Mouse (Mus musculus) left cerebral cortex, postnatal 14 days (tissue): Measurements from ENCODE around the gene 1190007I07Rik. TPM values are rescaled to one million over a fixed set of nuclear protein-coding genes. Genes with fewer than 3 reads are reported as not detected.

Experiments used
- DNase-seq, 2 experiments: peaks; one replicate each; pipeline ENCODE4 v3.0.0; 2021 to 2022; ENCODE audit warnings: low spot score in 2 of 2, mixed read lengths in 1 of 2
- intact Hi-C: fragments of 180-260 bp; cut with DNase I; formaldehyde crosslinking; loops from one replicate; pipeline ENCODE4 v1.15.1; 2025
- long read RNA-seq, 2 experiments: library from polyadenylated mRNA; stranded (forward); transcript quantifications; one replicate each; pipeline ENCODE4 v2.0.0; 2021
- total RNA-seq, 2 experiments: library from RNA; stranded (reverse); gene quantifications; 2 replicates each; pipeline ENCODE4 v1.2.3; 2021

Gene 1190007I07Rik
- 10 to 100 TPM; 19.2 to 21.7 TPM for total RNA-seq
- long read RNA-seq, experiment 1, partial matches to known transcripts: 0 of 10 reads
- long read RNA-seq, experiment 1, other reads (novel, unspliced or antisense): 1 of 10 reads
- long read RNA-seq, experiment 2, partial matches to known transcripts: 0 of 6 reads
- long read RNA-seq, experiment 2, other reads (novel, unspliced or antisense): 0 of 6 reads

DNA sequence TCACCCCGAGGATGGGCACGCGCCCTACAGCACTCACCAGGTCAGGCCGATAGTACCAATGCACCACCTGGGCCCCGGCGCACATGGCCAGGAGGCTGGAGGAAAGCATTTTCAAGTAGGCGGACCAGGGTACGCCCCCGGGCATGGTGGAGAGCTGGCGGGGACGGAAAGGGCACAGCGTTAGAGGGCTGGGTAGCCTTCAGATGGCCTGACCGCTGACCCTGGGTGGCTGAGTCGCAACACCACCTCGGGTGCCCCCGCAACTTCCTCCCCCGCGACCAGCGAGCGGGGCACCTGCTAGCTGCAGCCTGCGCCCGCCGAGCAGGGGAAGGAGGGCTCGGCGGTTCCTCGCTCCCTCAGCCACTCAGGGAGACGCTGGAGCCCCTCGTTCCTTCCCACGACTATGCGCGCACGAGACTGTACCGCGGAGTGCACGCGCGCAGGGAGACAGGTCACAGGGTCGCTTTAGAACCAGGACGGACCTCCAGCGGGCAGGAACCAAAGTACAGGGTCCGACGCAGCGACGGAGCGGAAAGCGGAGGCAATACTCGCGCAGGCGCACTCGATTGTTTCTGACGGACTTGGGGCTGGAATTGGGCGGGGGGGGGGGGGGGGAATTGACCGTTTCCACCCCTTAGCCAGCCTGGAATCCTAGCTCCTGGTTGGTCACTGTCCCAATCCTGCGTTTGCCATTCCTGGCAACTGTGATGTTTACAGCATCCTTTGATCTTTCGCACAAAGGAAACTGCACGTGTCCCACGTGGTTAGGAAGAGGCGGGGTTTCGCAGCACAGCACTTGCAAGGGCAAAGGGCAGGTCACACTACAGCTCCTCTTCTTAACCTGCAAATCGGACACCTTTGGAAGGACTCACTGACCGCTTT is at the start of gene 1190007I07Rik:
Gene 1190007I07Rik, minus strand, starts transcription at position 558 of the 882 bp plus-strand sequence.
- DNase-seq: peak; percentile 88 to 90
- intact Hi-C loops: no loop called here

GRCm38 (mm10) chr10:82670205-82670604 is 47.2 kb upstream of the 1190007I07Rik start:
- DNase-seq: no peak
- intact Hi-C loops: no loop called here

DNA sequence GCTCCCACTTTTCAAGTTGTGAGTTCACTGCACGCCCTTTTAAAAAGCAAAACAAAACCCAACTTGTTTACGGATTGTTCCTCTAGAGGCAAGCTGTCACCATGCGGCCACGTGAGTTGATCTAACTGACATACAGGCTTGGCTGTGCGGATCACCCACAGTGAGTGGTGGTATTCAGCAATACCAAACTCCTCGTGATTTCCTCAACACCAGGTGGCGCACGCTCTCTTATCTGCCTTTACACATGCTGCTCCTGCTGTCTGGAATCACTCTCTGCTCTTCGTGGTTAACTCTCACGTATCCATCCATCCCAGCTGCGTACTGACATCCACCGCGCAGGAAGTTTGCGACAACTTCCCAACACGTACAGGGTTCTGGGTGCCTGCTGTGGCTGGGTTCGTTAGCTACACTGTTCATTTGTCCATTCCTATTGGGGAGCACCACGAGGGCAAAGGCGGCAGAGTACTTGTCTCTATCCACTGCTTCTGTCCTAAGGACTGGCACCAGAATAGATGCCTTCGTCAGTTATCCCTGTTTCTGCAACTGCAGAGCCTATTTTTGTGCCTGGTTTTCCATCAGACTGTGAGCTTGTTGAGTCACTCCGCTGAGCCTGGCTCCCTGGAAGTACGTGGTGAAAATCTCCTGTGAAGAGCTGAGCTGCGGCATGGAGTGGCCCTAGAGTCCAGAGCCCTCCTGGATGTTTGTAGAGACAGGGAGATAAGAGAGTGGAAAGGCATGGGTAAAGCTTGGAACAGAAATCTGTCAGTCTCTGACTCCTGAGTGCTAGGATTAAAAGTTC is 43.6 kb upstream of the 1190007I07Rik start:
- peak; percentile 94 to 95 for DNase-seq
- intact Hi-C loops: no loop called here

- no peak for DNase-seq
- intact Hi-C loops: no loop called here
Measured at GRCm38 (mm10) chr10:82665951-82666350, 42.9 kb upstream of the 1190007I07Rik start.

- intact Hi-C loops: loop anchor here (2.0 kb wide), 1 partner anchor 18 kb away; no protein-coding TSS in a partner anchor
- no peak for DNase-seq
Measured at GRCm38 (mm10) chr10:82663289-82663688, 40.3 kb upstream of the 1190007I07Rik start.

DNA sequence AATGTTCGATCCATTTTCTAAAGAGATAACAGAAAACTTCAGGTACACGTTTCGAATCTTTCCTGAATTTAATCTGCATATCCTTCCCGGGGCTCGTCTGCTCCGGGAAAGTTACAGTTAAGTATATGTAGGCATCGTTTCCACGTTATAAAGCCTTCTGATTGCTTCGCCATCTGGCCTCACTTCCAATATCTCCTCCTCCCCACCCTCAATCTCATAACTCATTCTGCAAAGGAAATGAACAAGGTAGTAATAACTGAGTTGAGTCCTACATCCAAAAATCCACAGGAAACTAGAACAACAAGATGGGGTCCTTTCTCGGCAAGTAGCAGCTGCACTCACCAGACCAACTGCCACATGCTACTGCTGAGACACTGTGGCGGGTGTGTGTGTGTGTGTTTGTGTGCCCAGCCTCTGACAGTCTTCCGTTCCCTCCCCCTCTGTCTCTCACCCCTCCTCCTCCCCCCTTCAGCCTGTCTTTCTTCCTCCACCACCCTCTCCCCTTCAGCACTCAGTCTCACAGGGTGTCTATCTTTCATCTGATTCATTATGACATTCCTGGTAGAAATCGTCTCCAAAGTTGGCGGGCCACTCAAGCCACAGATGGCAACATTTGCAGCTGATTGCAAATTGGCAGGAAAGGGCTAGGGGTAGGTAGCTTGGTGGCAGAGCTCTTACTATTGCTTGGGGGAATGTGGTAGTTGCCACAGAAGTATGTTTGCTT is 39.4 kb upstream of the 1190007I07Rik start:
- intact Hi-C loops: loop anchor here (2.0 kb wide), 1 partner anchor 18 kb away; no protein-coding TSS in a partner anchor

DNA sequence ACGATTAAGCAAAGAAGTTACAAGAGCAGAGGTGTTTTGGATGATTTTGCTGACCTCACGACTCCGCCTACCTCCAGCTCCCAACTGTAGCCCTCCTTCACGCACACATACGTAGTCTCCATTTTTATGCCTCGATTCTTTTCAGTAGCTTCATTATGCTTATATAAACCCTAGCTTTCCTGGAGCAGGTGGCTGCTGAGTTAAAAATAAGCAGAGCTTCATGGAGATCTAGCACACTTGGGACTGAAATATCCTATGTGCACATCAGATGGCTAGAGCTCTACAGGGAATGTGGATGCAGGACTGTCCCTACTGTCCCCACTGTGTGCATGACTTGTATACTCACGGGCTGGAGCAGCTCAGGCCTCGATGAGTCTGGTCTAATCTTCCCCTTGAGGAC is 38.8 kb upstream of the 1190007I07Rik start:
- intact Hi-C loops: loop anchor here (2.0 kb wide), 1 partner anchor 19 kb away; no protein-coding TSS in a partner anchor
- DNase-seq: peak; percentile 56 to 85

More for the DNA sequence above, 39.4 kb upstream of the 1190007I07Rik start:
- peak; percentile 35 to 55 for DNase-seq

DNA sequence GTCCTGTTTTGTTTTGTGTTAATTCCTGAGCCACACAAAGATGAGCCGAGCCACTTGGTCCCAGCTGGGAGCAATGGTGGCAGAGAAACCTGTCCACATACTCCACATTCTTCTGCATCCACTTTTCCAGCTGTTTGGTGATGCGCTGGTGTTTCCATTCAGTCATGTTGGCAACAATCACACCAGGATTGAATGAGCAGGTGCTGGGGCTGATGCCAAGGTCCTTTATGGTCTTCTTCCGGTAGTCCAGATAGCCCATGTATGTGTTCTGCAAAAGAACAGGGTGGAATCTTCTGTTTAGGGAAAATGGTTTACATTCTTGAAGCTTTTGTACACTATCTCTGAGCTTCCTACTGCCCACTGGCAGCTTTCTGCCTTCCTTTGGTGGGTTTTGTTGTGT is 31.6 kb upstream of the 1190007I07Rik start:
- intact Hi-C loops: loop anchor here (10.0 kb wide), 1 partner anchor 50 kb away; no protein-coding TSS in a partner anchor
- DNase-seq: no peak

GRCm38 (mm10) chr10:82652625-82653024 is 29.6 kb upstream of the 1190007I07Rik start:
- intact Hi-C loops: loop anchor here (10.0 kb wide), 1 partner anchor 52 kb away; no protein-coding TSS in a partner anchor
- DNase-seq: no peak

- DNase-seq: no peak
- intact Hi-C loops: loop anchor here (10.0 kb wide), 1 partner anchor 54 kb away; no protein-coding TSS in a partner anchor
Measured at GRCm38 (mm10) chr10:82651221-82651620, 28.2 kb upstream of the 1190007I07Rik start.

GRCm38 (mm10) chr10:82647205-82647811 is 24.3 kb upstream of the 1190007I07Rik start:
- DNase-seq: no peak
- intact Hi-C loops: no loop called here

GRCm38 (mm10) chr10:82646083-82646482 is 23.1 kb upstream of the 1190007I07Rik start:
- intact Hi-C loops: no loop called here
- peak in 1 of 2 experiments; percentile 41 for DNase-seq

DNA sequence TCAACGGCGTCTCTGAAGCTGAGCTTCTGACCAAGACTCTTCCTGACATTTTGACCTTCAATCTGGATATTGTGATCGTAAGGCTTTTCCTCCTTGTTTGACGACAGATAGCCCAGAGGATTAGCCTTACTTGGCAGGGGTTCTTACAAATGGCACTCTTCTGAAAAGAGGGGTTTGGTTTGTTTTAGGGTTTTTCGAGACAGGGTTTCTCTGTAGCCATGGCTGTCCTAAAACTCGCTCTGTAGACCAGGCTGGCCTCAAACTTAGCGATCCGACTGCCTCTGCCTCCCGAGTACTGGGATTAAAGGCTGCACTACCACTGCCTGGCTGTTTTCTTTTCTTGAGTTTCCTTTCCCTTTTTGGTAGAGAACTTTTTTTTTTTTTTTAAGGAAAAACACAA is 18.5 kb upstream of the 1190007I07Rik start:
- intact Hi-C loops: no loop called here
- DNase-seq: no peak

- intact Hi-C loops: loop anchor here (10.0 kb wide), 1 partner anchor 116 kb away; no protein-coding TSS in a partner anchor
- DNase-seq: no peak
Measured at GRCm38 (mm10) chr10:82639032-82639698, 16.1 kb upstream of the 1190007I07Rik start.

- no peak for DNase-seq
- intact Hi-C loops: loop anchor here (10.0 kb wide), 1 partner anchor 118 kb away; no protein-coding TSS in a partner anchor
Measured at GRCm38 (mm10) chr10:82636321-82636720, 13.3 kb upstream of the 1190007I07Rik start.

GRCm38 (mm10) chr10:82634348-82634747 is 11.3 kb upstream of the 1190007I07Rik start:
- DNase-seq: peak in 1 of 2 experiments; percentile 34
- intact Hi-C loops: loop anchor here (5.0 to 10.0 kb wide), 2 partner anchors 63 to 120 kb away; partner anchors contain the start of gene Hcfc2

GRCm38 (mm10) chr10:82632496-82633280 is 9.7 kb upstream of the 1190007I07Rik start:
- intact Hi-C loops: loop anchor here (5.0 to 10.0 kb wide), 2 partner anchors 65 to 122 kb away; partner anchors contain the start of gene Hcfc2
- no peak for DNase-seq
